Mouse (Mus musculus) intestine, postnatal 0 days (tissue): ENCODE results near the gene B4galnt4. TPM values are rescaled to one million over a fixed set of nuclear protein-coding genes. Genes with fewer than 3 reads are reported as not detected.

ENCODE experiments used
- ATAC-seq: fragments of 200-750 bp; cut with Nextera tagmentation; 2 replicates; pipeline ENCODE4 v1.8.0; 2017; ENCODE audit warnings: mild to moderate bottlenecking, moderate TSS enrichment, moderate library complexity
- H3K27ac ChIP-seq: fragments of 300-500 bp; sonication (generic); 2 replicates; pipeline ENCODE4 v1.5.1; 2014; ENCODE audit warnings: mild to moderate bottlenecking, low read depth, low read length, moderate library complexity
- H3K27me3 ChIP-seq: fragments of 300-500 bp; sonication (generic); replicated peaks from 2 replicates; pipeline ENCODE4 v1.6.1; 2014; ENCODE audit warnings: low read length, mixed read lengths; ENCODE audit not compliant: control insufficient read depth, insufficient read depth
- H3K36me3 ChIP-seq: fragments of 300-500 bp; sonication (generic); 2 replicates; pipeline ENCODE4 v1.6.1; 2014; ENCODE audit warnings: mild to moderate bottlenecking, moderate library complexity; ENCODE audit not compliant: control insufficient read depth, insufficient read depth
- H3K4me1 ChIP-seq: fragments of 300-500 bp; sonication (generic); replicated peaks from 2 replicates; pipeline ENCODE4 v1.6.1; 2014; ENCODE audit warnings: antibody characterized with exemption, low read length, mixed read lengths; ENCODE audit not compliant: control insufficient read depth, insufficient read depth
- H3K4me2 ChIP-seq: fragments of 300-500 bp; sonication (generic); replicated peaks from 2 replicates; pipeline ENCODE4 v1.6.1; 2014; ENCODE audit warnings: low read depth, mild to moderate bottlenecking, moderate library complexity
- H3K4me3 ChIP-seq: fragments of 300-500 bp; sonication (generic); 2 replicates; pipeline ENCODE4 v1.5.1; 2014; ENCODE audit warnings: low read depth, low read length
- H3K9ac ChIP-seq: fragments of 300-500 bp; sonication (generic); 2 replicates; pipeline ENCODE4 v1.6.1; 2014; ENCODE audit warnings: mild to moderate bottlenecking, low read depth, low read length
- H3K9me3 ChIP-seq: fragments of 300-500 bp; sonication (generic); 2 replicates; pipeline ENCODE4 v1.6.1; 2016; ENCODE audit warnings: mixed run types; ENCODE audit not compliant: control insufficient read depth
- CTCF ChIP-seq: sonication (generic); IDR thresholded peaks from 2 replicates; pipeline ENCODE4 v1.5.1; 2016; ENCODE audit warnings: low read depth, mild to moderate bottlenecking, control low read depth, antibody characterized with exemption, moderate library complexity
- WGBS: fragments of 180-500 bp; shearing (Covaris S2); extraction: QIAGEN DNeasy Blood & Tissue Kit; methylation state at CpG from one replicate; pipeline ENCODE4 v1.1.7; 2014; 5-methylcytosine and 5-hydroxymethylcytosine counted together
- polyA plus RNA-seq: library from polyadenylated mRNA; unstranded; fragments of >200 nt; fragmentation: Nextera tagmentation; extraction: Ambion mirVana; gene quantifications from 2 replicates; pipeline ENCODE4 v1.2.1, GENCODE M21; 2015

The B4galnt4 gene
- polyA plus RNA-seq, 1 experiment from 2014 or later = 1.9 TPM

- Histone ChIP-seq H3K36me3 (peaks cover 40% of the 10 kb centered on the region), H3K4me1 (no peaks in the 10 kb centered on the region), H3K9ac (no peak overlapping the region), H3K9me3 (no peaks in the 10 kb centered on the region), H3K4me2 (no peak overlapping the region), H3K27me3 (no peaks in the 10 kb centered on the region), H3K4me3 (no peak overlapping the region), H3K27ac (no peak overlapping the region)
- 25% methylated on average over 18 of the region's 18 CpGs for WGBS
- TF ChIP-seq CTCF = no peak
- ATAC-seq = no peak
Observed at GRCm38 (mm10) chr7:141088473-141088872, 27.6 kb downstream of the B4galnt4 start.

GRCm38 (mm10) chr7:141090228-141090627 lies 29.3 kb downstream of the B4galnt4 start:
- Histone ChIP-seq H3K9ac (no peak overlapping the region), H3K27me3 (no peaks in the 10 kb centered on the region), H3K36me3 (peaks cover 31% of the 10 kb centered on the region), H3K4me2 (no peak overlapping the region), H3K27ac (peak overlapping the region; percentile 28; the same call in 1 of the 2 replicates), H3K4me3 (no peak overlapping the region), H3K9me3 (no peaks in the 10 kb centered on the region), H3K4me1 (no peaks in the 10 kb centered on the region)
- 54% methylated on average over 8 of the region's 8 CpGs for WGBS
- peak; percentile 28 for ATAC-seq
- TF ChIP-seq CTCF = no peak

GRCm38 (mm10) chr7:141092051-141092735 lies 31.3 kb downstream of the B4galnt4 start:
- Histone ChIP-seq H3K9ac (no peak overlapping the region), H3K36me3 (peaks cover 31% of the 10 kb centered on the region), H3K27me3 (no peaks in the 10 kb centered on the region), H3K4me2 (peak overlapping the region; percentile 53), H3K4me3 (no peak overlapping the region), H3K27ac (no peak overlapping the region), H3K4me1 (no peaks in the 10 kb centered on the region; the same call in 1 of the 2 replicates), H3K9me3 (no peaks in the 10 kb centered on the region)
- peak; percentile 93 for TF ChIP-seq CTCF
- WGBS = 9% methylated on average over 37 of the region's 37 CpGs
- peak; percentile 72 for ATAC-seq

DNA sequence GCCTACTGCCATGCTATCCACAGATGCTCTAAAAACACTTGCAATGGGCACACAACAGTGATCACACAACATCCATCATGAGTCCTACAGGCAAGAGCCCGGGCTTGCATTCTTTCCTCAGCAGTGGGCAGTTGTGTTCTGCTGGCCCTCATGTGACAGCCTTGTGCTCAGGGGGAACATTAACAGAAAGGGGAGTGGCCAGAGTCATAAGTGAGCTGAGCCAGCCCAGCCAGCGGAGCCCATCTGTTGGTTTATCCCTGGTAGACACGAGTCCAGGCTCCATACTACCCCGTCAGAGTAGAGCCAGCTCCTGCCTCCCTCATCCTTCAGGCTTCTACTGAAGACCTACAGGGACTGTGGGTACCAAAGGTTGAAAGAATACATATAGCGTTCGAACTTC lies 33.0 kb downstream of the B4galnt4 start:
- no peak for ATAC-seq
- no peak overlapping the region for H3K9ac ChIP-seq
- no peak overlapping the region for H3K27ac ChIP-seq

GRCm38 (mm10) chr7:141094487-141095205 lies 33.7 kb downstream of the B4galnt4 start:
- ATAC-seq = no peak
- Histone ChIP-seq H3K27ac (no peak overlapping the region), H3K4me3 (no peak overlapping the region), H3K36me3 (peaks cover 13% of the 10 kb centered on the region; the same call in 1 of the 2 replicates), H3K9ac (no peak overlapping the region), H3K9me3 (no peaks in the 10 kb centered on the region), H3K4me2 (no peak overlapping the region), H3K27me3 (no peaks in the 10 kb centered on the region), H3K4me1 (no peaks in the 10 kb centered on the region; the same call in 1 of the 2 replicates)
- TF ChIP-seq CTCF = no peak
- WGBS = 52% methylated on average over 15 of the region's 15 CpGs

More for the DNA sequence above, 33.0 kb downstream of the B4galnt4 start:
- Histone ChIP-seq H3K9me3 (no peaks in the 10 kb centered on the region), H3K27me3 (no peaks in the 10 kb centered on the region), H3K4me2 (no peak overlapping the region), H3K36me3 (peaks cover 20% of the 10 kb centered on the region; the same call in 1 of the 2 replicates), H3K4me3 (no peak overlapping the region), H3K4me1 (no peaks in the 10 kb centered on the region; the same call in 1 of the 2 replicates)
- no peak for TF ChIP-seq CTCF
- WGBS = 59% methylated on average over 6 of the region's 6 CpGs

DNA sequence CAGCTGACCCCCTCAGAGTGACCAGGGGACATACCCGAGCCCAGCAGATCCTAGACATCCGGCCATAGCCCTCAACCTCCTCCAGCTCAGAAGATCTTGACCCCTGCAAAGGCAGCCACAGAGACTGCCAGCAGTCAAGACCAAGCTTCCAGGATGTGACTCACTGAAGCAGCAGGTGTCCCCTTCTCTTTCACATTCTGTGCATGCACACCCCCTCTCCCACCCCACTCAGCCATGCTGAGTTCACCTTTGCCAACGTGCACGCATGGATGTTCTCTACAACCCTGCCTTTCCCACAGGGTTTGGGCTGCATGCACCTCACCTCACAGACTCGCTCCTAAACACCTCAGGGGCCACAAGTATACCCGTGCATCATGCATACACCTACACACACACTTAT lies 35.1 kb downstream of the B4galnt4 start:
- Histone ChIP-seq H3K9me3 (no peaks in the 10 kb centered on the region), H3K27ac (no peak overlapping the region), H3K9ac (no peak overlapping the region), H3K4me1 (no peaks in the 10 kb centered on the region; the same call in 1 of the 2 replicates), H3K36me3 (peaks cover 10% of the 10 kb centered on the region; the same call in 1 of the 2 replicates), H3K4me2 (peak overlapping the region; percentile 30), H3K4me3 (no peak overlapping the region), H3K27me3 (no peaks in the 10 kb centered on the region)
- no peak for TF ChIP-seq CTCF
- 80% methylated on average over 6 of the region's 6 CpGs for WGBS
- no peak for ATAC-seq
